Mouse (Mus musculus): Measurements from ENCODE around the gene Zmynd15.
"Not testable (repeated sequence)": the region's sequence is repeated elsewhere in the genome, so short reads cannot be mapped to it uniquely, and the experiment has no call there.

Gene Zmynd15

DNA sequence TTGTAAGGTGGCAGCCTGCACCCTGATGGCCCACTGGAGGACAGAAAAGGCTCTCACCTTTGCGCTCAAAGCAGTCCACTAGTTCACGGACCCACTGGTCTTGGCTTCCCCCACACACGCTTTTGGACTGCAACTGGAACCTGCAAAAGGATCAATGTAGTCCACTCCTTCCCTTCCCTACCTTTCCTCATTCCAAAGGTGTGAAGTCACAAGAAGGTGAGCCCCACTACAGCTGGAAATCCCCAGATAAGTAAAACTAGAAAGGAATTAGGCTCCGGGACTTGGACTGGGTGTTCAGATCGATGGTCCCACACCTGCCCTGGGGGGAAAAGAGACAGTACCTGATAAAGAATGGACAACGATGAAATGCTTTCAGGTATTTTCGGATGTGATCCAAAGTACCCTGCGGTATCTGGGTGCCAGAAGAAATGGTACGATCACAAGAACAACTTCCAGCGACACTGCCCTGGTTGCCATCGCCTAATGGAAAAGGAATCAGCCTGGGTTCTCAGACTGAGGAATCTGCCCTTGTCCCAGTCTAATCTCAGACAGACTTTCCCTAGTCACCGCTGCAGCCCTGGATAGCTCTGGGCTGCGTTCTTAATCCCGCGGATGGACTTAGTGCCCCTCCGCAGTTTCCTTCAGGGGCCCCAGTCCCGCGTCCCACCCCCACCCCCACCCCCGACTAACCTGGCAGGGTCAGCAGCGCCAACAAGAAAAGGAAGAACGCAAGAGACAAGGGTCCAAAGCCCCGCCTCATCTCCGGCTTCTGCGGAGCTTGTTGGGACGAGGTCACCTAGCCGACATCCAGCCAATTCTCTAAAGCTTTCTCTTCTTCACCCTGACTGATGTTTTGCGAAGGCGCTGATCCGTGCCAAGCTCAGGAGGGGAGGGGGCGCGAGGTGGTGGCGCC is at the start of gene Zmynd15:
TSS of gene Zmynd15 (plus strand) at position 746 of the 913 bp plus-strand sequence.
- peak in 1 of 2 experiments; percentile 29 for DNase-seq

DNA sequence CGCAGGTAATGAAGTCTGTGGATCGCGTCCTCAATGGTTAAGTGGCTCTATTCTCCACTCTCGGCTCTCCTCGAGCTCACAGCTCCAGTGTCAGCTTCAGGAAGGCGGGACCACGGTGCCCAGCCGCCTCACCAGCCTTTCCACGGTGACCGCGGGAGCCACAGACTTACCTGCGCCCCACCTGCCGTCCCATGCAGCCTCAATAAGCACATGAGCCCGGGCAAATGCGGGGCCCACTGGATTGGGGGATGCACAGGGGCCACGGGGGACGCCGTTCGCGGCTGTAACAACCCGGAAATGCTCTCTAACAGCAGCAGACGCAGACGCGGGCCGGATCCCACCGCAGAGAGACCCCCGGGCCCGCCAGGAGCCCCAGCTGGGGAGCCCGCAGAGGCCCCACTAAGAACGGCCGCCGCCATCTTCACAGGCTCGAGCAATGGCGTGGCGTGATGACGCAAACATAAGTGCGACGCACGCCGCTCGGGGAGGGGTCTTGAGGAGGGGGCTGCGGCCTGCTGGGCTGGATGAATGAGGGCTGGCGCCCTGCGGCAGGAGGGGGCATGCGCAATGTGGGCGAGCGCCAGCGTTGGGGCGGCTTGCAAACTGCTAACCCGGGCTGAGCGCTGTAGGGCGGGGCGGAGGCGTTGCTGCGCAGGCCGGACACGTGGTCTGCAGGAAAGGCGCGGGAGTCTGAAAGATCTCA is 49.5 kb upstream of the Zmynd15 start, which contains the start of gene Pelp1:
TSS of gene Pelp1 (minus strand) at position 438 of the 703 bp plus-strand sequence.
- peak; percentile 82 to 88 for DNase-seq

DNA sequence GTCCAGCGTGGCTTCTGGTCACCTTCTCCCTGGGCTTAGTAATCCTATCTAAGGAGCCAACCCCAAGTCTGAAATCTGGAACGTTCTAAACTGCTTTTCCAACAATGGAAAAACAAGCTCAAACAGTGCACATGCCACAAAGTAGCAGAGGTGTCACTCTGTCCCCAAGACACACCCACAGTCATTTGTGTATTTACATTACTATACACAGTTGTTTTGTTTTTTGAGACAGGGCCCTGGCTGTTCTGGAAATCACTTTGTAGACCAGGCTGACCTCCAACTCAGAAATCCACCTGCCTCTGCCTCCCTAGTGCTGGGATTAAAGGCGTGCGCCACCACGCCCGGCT is 49.0 kb upstream of the Zmynd15 start:
- DNase-seq: no peak

DNA sequence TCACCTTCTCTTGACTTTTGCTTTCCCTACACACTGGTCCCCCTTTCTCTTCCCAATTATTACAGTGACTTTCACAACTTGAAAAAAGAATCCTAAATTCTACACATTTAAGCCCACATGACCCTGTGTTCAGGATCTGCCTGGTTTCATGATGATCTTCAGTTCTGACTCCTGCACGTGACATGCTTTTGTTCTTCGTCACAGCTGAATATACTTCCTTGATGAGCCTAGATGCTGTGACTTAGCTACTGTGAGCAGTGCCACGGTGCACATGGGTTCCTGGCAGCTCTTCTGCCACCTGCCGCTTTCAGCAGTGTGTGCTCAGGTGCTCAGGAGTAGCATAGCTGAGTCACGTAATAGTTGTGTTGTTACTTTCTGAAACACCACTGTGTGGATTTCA is 46.6 kb upstream of the Zmynd15 start:
- DNase-seq: no peak

DNA sequence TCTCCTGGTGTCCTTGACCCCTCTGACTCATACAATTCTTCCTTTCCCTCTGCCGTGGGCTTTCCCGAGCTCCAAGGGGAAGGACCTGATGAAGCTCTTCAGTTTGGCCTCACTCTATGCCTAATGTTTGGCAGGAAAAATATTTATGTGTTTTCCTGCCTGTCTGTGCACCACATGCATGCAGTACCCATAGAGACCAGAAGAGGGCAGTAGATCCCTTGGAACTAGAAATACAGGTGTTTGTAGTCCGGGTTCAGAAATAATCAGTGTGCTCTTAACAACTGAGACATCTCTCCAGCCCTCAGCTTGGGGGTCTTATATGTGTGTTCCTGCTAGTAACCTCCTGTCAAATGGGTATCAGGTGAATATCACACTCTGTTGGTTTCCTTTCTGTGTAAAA is 45.3 kb upstream of the Zmynd15 start:
- peak; percentile 80 to 91 for DNase-seq

DNA sequence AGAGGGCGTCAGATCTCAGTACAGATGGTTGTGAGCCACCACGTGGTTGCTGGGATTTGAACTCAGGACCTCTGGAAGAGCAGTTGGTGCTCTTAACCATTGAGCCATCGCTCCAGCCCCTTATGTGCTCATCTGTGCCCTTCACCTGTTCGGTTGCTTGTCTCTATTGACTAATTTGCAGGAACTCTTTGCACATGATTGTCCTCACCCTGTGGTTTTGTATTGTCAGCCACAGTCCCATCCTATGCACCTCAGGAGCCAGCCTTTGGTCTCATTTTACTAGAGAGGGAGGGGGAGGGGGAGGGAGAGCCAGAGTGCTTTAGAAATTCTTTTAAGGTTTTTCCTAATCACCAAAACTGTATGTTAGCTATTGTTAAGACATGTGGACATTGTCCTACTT is 41.0 kb upstream of the Zmynd15 start:
- DNase-seq: no peak

DNA sequence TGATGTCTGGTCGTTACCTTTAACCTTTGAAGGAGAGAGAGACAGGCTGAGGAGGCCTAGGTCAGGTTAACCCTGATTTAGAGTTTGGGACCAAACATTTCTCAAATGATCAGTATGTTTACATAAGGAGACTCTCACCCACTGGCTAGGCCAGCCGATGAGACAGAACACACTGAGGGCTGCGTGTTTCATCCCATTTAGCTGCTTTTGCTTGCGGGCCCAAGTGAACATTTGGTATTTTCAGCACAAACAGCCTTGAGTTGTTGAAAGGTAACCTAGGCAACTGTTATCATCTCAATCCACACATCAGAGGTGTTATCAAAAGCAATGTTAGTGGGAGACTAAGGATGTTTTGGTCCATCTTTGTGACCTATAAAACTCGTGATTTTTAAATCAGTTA is 39.7 kb upstream of the Zmynd15 start:
- DNase-seq: no peak

DNA sequence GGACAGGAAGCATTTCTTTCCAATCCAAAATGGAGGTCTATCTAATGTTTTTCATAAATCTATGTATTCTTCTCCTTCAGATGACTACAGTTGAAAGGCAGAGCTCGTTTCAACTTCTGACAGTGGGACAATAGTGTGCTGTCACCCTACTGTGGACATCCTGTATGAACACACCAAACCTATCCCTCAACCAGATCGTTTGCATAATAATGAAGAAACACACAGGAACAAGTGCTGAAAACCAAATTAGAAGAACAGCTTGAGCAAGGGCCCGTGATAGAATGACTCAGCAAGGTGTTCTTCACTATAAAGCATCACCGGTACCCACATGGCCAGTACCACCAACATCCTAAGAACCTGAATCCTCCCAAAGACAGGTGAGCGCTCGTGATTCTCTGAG is 32.6 kb upstream of the Zmynd15 start:
- not testable (repeated sequence) for DNase-seq

DNA sequence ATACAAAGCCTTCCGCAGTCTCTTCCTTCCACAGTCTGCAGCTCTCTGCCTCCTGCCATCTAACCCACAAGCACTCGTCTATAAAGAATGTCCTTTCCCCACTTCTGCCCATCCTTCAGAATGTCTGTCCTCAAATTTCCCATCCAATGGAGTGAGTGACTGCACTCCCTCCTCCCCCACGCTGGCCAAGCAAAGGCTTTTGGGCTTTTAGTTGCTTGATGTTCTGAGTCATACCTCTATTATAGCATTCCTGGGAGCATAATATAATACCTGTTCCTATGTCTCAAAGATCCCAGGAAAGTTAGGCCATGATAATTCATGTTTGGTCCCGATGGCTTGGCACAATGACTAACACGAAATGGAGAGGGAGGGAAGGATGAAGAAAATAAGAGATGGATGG is 27.7 kb upstream of the Zmynd15 start:
- no peak for DNase-seq

DNA sequence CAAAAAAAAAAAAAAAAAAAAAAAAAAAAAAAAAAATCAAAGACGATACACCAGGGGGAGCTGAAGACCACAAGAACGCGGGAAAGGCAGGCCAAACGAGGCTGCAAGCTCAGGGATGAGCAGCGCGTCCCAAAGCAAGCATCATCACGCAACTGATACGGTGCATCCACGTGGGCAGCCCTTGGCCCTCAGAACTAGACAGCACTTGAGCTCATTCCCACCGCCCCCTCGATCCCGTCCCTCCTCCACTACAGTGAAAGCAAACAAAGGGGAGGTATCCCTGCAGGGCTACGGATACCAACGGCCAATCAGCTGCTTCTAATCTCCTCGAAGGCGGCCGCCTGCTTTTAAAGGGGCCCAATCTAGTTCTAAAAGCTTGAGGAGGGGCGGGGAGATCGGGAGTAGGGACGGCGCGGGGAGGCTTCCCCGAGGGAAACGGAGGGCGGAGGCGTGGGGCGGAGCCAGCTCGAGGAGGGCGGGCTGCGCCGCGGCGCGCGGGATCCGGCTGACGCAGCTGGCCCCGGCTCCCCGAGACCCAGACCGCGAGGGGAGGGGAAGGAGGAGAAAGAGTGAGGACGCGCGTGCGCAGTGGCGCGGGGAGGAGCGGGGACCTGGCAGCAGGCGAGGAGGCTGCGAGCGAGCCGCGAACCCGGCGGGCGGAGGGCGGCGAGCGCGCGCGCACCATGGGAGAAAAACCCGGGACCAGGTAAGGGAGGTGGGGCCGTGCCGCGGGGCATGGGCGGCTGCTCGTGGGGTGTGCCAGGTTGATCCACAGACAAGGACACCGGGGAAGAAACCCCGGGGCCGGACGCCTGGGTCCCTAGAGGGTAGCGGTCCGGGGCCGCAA is 27.0 kb upstream of the Zmynd15 start, which contains the start of gene Arrb2:
TSS of gene Arrb2 (plus strand) at position 588 of the 847 bp plus-strand sequence.
- peak; percentile 98 to 99 for DNase-seq

DNA sequence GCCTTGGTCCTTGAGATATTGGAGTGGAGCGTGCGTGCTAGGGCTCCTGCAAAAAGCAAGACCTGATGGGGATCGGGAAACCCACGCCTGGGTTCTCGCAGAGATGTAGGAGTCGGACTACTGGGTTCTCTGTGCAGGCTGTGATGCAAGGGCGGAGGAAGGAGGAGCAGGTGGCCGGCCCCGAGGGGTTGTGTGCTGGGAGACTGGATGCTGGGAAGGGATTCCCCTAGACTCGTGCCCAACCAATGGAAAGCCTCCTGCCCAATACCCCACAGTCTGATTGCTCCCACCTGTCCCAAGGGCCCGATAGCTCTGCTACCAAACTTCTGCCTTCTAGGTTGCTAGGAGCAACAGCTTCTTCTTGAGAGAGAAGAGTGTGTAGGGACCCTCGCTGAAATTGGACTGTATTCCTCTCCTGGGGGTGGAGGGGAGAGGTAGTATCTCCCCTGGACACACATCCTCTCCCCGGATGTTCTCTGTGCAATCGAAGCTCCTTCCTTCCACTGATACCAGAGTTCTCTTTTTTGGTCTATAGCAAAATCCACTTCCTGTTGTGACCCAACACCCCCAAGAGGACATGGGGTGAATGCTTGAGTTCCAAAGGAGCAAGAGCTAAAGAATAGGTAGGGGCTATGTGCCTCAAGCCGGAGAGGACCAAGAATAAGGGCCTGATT is 26.2 kb upstream of the Zmynd15 start:
- no peak for DNase-seq

DNA sequence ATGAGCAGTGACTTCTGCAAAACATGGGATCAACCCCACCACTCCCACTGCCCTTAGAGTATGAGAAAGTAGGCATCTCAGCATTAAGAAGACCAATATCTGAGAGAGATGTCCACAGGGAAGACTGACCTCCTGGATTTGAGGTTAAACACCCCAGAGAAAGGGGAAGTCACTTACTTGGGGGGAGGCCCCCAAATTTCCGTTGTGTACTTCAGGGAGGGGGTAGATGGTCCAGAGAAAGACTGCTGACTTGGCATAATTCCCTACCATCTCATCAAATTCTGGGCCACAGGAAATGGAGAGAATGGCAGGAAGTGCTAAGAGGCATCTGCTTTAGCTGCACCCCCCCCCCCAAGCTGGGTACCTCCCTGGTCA is 25.7 kb upstream of the Zmynd15 start:
- no peak for DNase-seq

DNA sequence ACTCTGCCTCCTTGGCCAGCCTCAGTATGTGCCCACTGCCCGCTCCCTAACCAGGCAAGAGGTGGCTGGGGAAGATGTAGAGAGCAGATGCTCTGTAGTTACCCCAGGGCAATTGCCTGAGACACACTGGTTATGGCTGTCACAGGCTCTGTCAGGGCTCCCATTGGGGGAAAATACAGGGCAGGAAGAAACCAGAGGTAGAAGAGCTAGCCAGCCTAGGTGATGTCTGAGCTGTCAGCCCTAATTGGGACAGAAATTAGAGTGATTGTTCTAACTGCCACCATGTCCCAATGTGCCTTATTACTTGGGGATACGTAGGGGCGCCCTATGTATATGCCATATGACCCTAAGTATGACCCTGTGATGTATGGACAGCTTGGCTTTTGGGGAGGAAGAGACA is 25.3 kb upstream of the Zmynd15 start:
- DNase-seq: no peak

DNA sequence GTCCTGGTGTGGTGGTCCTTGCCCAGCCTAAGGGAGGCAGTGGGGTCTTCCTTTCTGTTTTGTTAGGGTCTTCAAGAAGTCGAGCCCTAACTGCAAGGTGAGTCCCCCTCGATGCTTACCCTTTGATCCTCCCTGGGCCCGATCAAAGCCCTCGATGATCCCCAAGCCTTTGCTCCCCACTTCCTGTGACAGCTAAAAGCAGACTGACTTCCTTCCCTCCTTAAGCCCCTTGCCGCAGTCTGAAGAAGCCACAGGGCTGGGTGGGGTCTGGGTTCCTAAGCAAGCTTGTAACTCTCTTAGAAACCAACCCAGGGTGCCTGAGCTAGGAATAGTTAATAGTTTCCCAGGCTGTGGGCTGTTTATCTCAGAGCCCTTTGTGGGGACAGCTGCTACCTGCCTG is 23.8 kb upstream of the Zmynd15 start:
- no peak for DNase-seq

DNA sequence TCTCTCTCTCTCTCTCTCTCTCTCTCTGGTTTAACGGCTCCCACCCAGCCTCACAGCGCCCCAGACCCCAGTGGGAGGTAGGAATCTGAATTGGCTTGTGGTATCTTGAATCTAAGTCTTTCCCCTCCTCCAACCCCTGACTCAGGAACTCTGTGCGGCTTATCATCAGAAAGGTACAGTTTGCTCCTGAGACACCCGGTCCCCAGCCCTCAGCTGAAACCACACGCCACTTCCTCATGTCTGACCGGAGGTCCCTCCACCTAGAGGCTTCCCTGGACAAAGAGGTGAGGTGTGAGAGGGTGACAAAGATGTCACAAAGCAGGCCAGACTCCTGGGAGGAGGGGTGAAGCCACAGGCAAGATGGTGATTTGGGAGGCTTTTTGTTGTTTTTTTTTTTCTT is 21.8 kb upstream of the Zmynd15 start:
- DNase-seq: no peak

DNA sequence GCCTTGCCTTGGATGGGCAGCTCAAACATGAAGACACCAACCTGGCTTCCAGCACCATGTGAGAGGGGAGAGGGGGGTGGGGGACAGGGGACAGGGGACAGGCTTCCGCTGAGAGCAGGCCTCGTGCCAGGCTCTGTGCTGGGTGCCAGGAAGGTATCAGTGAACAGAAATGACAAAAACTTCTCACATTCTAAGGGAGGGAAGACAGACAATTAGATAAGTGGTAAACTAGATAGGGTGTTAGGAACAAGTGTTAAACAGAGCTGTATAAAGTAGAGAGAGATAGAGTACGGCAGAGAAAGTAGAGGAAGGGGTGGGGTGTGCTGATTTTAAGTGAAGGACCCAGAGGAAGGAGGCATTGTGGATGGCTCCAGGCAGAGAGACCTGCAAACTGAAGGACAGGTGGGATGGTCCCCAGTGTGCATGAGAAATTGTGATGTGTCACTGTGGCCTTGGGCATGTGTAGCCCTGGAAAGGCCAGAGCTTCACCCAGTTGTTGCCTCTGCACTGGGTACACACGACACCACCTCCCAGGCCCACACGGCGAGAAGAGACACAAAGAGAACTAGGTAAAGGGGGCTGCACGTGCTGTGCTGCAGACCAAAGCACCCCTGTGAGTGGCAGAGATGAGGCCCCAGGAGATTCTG is 20.4 kb upstream of the Zmynd15 start:
- DNase-seq: no peak

DNA sequence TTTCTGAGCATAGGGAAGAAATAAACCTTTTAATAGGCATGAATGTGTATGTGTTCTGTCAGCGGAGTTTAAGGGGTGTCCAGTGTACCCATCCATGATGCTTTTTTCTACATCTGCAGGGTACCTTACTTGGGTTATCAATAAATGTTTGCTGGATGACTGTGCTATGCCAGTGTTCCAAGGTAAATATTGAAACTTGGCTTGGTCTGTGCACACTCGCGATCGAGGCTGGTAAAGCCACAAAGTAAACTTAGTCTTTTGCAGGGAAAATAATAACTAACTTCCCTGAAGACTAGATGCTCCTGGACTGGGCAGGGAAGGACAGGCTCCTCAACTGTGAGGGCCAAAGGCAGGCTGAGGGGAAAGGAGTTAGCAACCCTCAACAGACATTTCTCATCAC is 18.6 kb upstream of the Zmynd15 start:
- no peak for DNase-seq

DNA sequence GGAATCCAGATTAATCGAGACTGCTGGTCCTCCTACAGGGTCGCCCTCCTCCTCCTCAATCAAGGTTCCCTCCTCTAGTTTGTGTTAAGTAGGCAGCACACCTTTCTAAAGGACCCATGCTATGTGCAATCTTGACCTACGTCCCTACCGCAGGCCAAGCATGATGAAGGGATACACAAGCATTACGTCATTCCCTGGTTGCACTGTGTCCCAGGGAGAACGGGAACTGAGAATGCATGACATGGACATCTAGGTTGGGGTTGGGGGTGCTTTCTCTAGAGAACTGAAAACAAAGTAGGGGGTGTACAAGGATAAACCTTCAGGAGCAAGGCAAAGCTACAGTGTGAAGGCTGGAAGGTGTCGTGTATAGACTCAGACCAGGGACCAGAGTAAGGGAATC is 17.4 kb upstream of the Zmynd15 start:
- DNase-seq: no peak

DNA sequence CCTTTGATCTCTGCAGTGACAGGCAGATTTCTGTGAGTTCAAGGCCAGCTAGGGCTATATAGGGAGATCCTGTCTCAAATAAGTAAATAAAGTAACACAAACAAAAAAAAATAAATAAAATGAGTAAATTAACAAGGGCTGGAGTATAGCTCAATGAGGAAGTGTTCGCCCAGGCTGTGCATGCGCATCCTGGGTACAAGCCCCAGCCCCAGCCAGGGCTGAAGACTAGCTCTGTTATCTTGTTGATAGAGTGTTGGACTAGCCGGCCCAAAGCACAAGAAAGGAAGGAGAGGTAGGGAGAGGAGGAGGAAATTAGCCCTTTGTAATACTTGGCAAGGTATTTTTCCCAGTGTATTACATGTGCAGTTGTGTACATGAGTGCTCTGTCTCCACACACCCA is 15.3 kb upstream of the Zmynd15 start:
- DNase-seq: no peak

DNA sequence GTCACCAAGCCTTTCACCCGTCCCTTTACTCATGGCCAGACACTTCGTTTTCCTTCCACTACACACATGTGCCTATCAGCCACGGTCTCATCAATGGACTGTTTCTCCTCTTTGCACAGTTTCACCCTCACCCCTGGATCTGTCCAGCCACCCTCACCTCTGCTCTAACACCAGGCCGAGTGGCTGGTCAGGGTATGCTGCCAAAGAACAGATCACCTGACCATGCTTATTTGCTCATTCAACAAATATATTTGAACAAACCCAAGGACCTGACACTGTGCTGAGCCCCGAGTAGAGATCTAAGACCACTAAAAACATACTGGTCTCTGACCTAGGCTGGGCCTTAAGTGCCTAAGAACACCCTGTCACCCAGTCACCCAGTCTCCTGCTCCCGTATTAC is 14.6 kb upstream of the Zmynd15 start:
- DNase-seq: no peak

DNA sequence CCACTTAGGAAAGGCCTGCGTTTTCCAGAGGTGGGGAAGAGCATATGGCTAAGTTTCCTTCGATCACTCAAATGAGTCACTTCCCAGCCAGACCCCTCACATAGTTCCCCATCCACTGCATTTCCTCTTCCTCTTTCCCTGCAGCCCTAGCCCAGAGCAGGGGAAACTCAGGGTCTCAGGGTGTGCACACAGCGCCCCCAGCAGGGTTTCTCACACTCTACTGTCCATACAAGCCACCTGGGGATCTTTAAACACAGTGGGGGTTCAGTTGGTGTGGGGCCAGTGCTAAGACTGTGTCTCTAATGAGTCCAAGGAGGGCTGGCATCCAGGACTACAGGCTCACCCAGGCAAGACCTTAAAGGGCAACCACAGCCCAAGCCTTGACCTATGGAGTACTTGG is 12.5 kb upstream of the Zmynd15 start:
- no peak for DNase-seq

DNA sequence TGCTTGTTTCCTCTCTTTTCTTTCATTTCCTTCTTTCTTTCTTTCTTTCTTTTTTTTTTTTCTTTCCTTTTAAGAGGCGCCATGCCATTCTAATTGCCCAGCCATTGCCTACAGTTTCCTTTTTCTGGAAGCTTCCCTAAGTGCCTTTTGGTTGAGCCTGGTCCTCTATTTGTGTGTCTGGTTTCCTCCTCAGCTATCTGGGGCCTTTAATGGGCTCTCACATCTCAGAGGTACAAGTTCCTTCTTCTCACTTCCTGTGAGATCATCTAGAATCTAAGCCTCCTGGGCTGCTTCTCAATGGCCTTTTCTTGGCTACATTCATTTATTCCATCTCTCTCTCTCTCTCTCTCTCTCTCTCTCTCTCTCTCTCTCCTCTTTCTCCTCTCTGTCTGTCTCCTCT is 11.9 kb upstream of the Zmynd15 start:
- DNase-seq: no peak
